Mouse (Mus musculus) hematopoietic stem cell, adult 5-6 weeks (primary cell): Measurements from ENCODE around the gene Pigo. TPM values are rescaled to one million over a fixed set of nuclear protein-coding genes. Genes with fewer than 3 reads are reported as not detected.

Experiments
- ATAC-seq, 2 experiments: fragments of 125-278 bp in 1 of 2; replicated peaks in 1 of 2; 2 replicates each; pipeline ENCODE4 v1.8.0; 2016 to 2017; ENCODE audit warnings: inconsistent platforms in 2 of 2, mild to moderate bottlenecking in 2 of 2, moderate number of reproducible peaks in 2 of 2, low read depth in 1 of 2, moderate TSS enrichment in 1 of 2; ENCODE audit not compliant: low FRiP score in 2 of 2, poor library complexity in 2 of 2, severe bottlenecking in 2 of 2, insufficient read depth in 1 of 2, low TSS enrichment in 1 of 2
- total RNA-seq: library from RNA; stranded (forward); fragments of 172-1452, 232-1000 nt; gene quantifications from 2 replicates; pipeline ENCODE4 v1.2.3, GENCODE M21; 2017

Gene Pigo
- total RNA-seq, 1 experiment from 2014 or later: 11.4 TPM

- ATAC-seq: no peak
Measured at GRCm38 (mm10) chr4:43039609-43040008, 14.0 kb upstream of the Pigo start.

GRCm38 (mm10) chr4:43038567-43039495, 13.2 kb upstream of the Pigo start:
- no peak for ATAC-seq

- no peak for ATAC-seq
Measured at GRCm38 (mm10) chr4:43037860-43038566, 12.4 kb upstream of the Pigo start.

- no peak for ATAC-seq
Measured at GRCm38 (mm10) chr4:43036356-43036755, 10.7 kb upstream of the Pigo start.

DNA sequence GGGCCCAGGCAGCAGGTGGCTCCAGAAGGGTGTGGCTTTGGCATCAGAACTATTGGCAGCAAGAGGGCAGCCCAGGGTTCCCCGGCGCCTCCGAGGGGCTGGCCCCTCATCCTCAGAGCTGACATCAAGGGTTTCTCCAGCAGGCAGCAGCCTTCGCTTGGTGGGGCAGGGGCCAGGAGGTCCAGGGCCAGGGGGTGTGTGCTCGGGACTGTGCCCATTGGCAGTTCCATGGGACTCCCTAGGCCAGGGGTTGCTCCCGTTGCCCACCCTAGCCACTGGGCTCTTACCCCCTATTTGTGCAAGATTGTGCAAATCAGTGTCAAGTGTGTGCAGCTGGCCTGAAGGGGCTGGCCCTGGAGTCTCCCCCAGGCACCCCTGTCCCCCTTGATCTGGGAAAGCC, 10.2 kb upstream of the Pigo start:
- ATAC-seq: no peak

DNA sequence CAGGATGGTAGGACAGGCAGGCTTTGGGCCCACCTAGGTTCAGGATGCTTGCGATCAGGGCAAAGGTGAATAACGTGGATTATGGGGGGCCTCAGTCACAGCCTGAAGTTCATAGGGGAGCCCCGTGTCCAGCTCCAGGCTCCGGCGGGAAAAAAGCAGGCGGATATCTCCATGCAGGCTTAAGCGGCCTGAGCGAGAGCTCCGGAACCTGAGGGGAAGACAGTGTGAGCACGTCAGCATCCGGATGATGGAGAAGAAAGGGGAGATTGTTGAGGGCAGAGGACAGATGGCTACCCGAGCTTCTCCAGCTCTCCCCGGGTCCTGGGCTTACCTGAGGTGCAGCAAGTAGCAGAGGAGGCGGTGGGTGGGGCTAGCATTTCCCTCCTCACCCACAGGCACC, 7.9 kb upstream of the Pigo start:
- ATAC-seq: no peak

- no peak for ATAC-seq
Measured at GRCm38 (mm10) chr4:43032501-43032900, 6.9 kb upstream of the Pigo start.

DNA sequence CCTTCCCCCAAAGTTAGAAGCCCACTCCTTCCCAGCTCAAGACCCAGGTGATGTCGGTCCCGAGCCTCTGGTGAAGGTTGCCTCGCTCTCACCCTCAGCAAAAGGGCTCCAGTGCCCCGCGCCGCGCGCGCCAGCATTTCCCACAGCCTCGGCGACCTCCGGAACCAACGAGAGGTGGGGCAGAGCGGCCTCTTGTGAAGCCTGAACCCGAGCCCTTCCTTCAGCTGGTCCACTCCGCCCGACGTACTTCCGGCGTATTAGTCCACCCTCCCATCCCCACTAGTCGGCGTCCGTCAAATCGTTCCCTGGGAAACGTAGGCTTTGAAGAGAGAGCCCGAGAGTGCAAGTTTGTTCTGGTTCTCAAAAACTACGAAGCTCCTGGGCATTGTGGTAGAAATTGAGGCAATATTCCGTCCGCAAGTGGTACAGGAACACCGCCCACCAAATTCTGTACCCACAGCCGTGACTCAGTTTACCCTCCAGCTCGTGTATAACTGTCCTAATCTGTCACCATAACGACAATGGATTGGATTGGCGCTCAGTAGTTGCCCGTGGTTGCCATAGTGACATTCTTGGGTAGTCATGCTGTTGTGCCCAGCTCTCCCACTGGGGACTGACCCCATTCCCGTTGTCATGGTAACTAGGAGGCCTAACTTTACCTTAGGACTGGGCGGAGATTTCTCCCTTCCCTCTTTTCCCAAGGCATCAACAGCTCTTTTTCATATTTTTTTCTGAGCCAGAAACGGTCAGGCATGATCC, 5.8 kb upstream of the Pigo start, which contains the start of gene Stoml2:
Gene Stoml2 (minus strand): TSS at position 474 of the 759 bp plus-strand sequence.
- peak; percentile 98 to 99 for ATAC-seq

- peak; percentile 8 to 20; a peak in 2 of 4 replicates for ATAC-seq
Measured at GRCm38 (mm10) chr4:43030780-43031230, 5.2 kb upstream of the Pigo start.

- no peak for ATAC-seq
Measured at GRCm38 (mm10) chr4:43030352-43030751, 4.7 kb upstream of the Pigo start.

DNA sequence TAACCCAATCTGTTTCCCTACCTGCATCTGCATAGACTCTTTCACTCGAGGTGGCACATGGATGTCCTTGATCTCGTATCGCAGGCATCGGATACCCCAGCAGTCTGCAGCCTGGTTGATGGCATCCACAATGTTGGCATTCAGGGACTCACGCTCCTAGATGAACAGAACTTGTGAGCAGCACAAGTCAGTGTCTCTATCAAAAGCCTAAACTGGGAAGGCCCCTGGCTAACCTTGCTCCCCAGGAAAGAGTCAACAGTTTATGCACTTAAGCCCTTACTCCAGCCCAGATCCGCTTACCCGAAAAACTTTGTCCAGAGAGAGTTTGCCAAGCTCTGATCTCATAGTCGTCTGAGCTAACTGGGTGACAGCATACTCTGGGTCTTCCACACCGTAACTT, 4.1 kb upstream of the Pigo start:
- no peak for ATAC-seq

DNA sequence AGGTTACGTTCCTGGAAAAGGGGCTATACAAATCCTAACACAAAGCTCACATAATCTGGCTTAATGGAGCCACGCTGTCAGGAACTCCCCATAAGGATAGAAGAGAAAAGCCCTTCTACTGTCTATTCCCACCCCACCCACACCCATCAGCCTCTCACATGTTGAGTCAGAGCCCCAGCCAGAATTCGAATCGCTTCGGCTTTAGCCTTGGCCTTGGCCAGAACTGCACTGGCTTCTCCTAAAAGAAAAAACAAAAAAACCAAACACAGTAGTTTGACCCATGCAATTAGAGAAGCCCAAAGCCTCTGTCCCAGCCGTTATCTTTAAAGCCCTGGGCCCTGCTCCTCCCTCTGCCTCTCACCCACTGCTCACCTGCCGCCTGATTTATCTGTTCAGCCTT, 3.5 kb upstream of the Pigo start:
- no peak for ATAC-seq

- no peak for ATAC-seq
Measured at GRCm38 (mm10) chr4:43024673-43025072, 946 bp downstream of the Pigo start.

DNA sequence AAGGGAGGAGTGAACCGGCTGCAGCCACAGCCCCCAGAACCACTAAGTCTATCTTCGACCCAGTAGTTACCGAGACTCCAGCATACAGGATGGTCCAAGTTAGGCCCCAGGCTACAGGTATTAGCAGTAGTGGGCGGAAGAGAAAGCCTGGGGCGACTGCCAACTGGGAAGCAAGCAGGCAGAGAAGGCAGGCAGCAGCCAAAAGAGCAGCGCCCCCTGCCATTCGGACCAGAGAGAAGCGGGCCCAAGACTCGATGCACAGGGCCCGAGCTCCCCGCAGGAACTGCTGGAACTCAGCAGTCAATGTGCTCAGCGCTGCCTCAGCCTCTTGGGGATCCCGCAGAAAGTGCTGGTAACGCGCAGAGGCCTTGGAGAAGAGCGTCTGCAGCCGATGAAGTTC, 4.3 kb downstream of the Pigo start:
- no peak for ATAC-seq

DNA sequence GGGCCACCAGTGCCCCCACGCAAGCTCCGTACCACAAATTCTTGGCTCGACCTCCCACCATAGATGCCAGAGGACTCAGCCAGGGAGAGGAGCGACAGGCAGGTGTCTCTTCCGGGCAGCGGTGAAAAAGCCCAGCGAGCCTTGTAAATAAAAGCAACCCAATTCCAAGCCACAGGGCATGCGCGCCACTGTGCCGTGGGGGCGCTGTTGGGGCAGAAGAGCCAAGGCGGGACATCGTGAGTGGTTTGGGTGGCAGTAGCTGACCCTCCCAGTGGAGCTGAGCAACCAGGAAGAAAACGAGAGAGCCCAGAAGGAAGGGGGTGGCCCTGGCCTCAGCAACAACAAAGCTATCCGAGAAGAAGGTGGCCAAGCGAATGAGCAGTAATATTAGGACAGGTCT, 4.7 kb downstream of the Pigo start:
- no peak for ATAC-seq

DNA sequence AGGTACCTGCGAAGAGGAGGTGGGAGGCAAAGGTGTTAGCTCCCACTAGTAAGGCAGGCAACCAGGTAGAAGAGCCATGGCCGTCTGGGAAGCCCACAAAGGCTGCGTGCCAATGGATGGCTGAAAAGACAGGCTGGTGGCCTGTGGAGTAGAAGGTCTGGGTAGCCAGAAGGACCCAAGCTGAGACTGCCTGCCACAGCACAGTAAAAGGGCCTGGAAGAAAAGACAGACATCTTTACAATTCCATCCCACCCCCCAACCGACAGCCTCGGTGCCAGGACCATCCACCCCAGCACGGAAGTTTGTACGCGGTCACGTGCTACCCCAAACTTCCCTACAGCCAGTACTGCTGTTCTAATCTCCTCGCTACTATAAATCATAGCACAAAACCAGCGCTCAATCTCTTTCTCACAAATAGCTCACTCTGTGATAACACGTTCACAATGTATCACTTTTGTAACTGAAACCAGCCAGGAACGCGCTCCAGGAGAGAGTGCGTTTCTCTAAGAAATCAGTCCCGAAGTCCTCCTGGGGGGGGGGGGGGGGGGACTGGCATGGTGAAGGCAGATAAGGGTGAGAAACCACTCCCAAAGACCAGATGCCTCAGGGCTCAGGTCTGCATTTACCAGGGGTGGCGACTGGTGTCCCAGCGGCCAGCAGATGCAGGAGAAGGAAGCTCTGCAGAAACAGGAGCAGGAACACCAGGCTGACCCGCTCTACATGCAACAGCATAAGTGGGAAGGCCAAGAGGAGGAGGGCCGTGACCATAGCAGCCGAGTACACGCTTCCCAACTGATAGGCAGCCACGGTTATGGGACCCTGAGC, 5.8 kb downstream of the Pigo start:
- no peak for ATAC-seq

- no peak for ATAC-seq
Measured at GRCm38 (mm10) chr4:43019176-43019575, 6.4 kb downstream of the Pigo start.
